Mouse (Mus musculus) mesoderm, embryonic 11.5 days (tissue): ENCODE measurements around the gene Astn1.

ENCODE experiments used
- DNase-seq: peaks from one replicate; pipeline ENCODE4 v3.0.0-alpha.2; 2012; ENCODE audit warnings: low read depth, low spot score

Astn1 gene

GRCm38 (mm10) chr1:158739132-158739919 is 377.3 kb downstream of the Astn1 start:
- no peak for DNase-seq

GRCm38 (mm10) chr1:158740161-158740766 is 378.2 kb downstream of the Astn1 start:
- DNase-seq: no peak

GRCm38 (mm10) chr1:158740949-158741348 is 378.9 kb downstream of the Astn1 start:
- no peak for DNase-seq
